Mouse (Mus musculus): ENCODE results near the gene Pdpn.
"Not testable (repeated sequence)": the region's sequence is repeated elsewhere in the genome, so short reads cannot be mapped to it uniquely, and the experiment has no call there.

Gene Pdpn

GRCm38 (mm10) chr4:143299325-143300070, at the start of gene Pdpn:
TSS of gene Pdpn (minus strand) at chr4:143299564.
- peak; percentile 12 for DNase-seq

GRCm38 (mm10) chr4:143348678-143349077, 49.3 kb upstream of the Pdpn start:
- no peak for DNase-seq

DNA sequence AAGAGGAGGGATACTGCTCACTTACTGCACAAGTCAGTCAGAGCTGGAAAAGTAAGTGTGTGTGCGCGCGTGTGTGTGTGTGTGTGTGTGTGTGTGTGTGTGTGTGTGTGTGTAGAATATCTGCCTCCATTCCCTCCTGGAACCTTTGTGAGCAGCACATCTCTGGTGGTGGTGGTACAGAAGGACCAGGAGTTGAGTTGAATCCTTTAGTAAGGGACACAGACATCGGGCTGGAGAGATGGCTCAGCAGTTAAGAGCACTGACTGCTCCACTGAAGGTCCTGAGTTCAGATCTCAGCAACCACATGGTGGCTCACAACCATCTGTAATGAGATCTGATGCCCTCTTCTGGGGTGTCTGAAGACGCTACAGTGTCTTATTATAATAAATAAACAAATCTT, 46.1 kb upstream of the Pdpn start:
- not testable (repeated sequence) for DNase-seq

GRCm38 (mm10) chr4:143341470-143341869, 42.1 kb upstream of the Pdpn start:
- DNase-seq, result no peak

DNA sequence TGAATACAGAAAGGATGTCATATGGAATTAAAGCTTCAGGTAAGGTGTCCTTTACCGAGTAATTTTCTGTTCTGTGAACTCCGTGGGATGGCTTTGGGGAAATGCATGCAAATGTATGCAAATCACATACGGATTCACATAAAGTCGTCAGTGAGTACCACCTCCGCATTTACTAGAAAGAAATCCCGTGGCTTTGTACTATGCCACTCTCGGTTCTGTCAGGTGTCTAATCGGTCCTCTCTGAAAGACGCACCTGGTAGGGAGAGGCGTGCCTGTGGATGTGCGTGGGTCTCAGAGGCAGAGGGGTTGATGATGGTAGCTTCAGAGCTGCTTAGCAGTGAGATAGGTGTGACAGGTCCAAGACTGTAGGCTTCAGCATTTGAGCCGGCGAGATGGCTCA, 40.4 kb upstream of the Pdpn start:
- no peak for DNase-seq

GRCm38 (mm10) chr4:143336096-143336495, 36.7 kb upstream of the Pdpn start:
- DNase-seq, result no peak

- DNase-seq, result no peak
Measured at GRCm38 (mm10) chr4:143334995-143335394, 35.6 kb upstream of the Pdpn start.

- no peak for DNase-seq
Measured at GRCm38 (mm10) chr4:143334145-143334544, 34.8 kb upstream of the Pdpn start.

- no peak for DNase-seq
Measured at GRCm38 (mm10) chr4:143331787-143332186, 32.4 kb upstream of the Pdpn start.

GRCm38 (mm10) chr4:143330566-143330965, 31.2 kb upstream of the Pdpn start:
- DNase-seq, result no peak

DNA sequence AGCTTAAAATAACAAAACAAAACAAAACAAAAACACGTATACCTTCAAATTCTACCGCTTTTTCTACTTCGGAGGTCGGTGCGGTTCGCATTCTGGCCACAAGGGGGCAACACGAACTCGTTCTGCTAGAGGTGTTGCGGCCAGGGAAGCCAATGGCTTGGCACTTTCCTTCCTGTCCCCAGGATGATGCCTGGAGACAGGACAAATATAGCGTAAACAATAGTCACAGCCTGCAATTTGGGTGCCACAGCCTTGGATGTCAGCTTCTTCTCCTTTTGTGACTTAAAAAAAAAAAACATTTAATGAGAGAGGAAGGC, 26.2 kb upstream of the Pdpn start:
- DNase-seq, result peak; percentile 52

GRCm38 (mm10) chr4:143324925-143325624, 25.7 kb upstream of the Pdpn start:
- DNase-seq, result no peak

GRCm38 (mm10) chr4:143324176-143324924, 25.0 kb upstream of the Pdpn start:
- DNase-seq, result no peak

- DNase-seq, result no peak
Measured at GRCm38 (mm10) chr4:143313299-143313698, 13.9 kb upstream of the Pdpn start.

- no peak for DNase-seq
Measured at GRCm38 (mm10) chr4:143311341-143311740, 12.0 kb upstream of the Pdpn start.

- no peak for DNase-seq
Measured at GRCm38 (mm10) chr4:143305987-143306772, 6.8 kb upstream of the Pdpn start.

DNA sequence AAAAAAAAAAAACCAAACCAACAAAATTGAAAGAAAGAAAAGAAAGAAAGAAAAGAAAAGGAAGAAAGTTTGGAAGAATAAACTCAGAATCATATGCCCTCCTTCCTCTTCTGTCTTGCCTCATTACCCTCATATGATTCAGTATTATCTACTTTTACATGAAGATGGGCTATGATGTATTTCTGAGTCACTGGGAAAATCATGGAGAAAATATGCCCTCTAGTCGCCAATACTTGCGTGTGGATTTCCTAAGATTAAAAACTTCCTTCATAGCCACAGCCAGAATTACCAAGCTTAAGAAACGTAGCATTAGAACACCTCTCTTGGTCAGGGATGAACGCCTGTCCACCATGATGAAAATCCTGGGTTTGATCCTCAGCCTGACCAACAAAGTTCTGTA, 5.7 kb upstream of the Pdpn start:
- no peak for DNase-seq

DNA sequence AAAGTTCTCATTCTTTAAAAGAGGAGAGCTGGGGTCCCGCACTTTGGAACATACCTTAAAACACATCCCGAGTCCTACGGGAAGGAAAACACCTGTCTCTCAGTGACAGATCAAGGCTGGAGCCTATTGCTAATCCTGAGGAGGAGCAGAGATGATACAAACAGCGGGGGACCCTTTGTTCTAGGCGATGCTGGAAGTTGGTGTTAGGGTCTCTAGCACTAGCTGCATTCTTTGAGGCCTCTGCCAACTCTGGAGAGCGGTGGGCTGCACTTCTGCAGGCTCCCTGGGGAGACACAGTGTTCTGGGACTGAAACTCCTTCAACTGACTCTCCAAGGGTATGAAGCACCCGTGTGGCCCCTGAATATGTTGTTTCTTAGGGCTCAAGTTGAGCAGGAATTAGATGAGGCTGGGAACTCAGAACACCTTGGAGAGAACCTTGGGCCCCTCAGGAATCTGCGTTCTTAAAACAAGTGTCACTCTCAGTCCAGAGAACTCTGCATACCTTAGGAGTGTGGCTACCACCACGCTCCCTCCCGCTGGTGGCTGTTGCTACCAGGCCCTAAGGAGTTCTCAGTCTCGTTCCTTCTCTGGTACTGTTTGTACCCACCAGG, 3.0 kb upstream of the Pdpn start:
- DNase-seq, result no peak

DNA sequence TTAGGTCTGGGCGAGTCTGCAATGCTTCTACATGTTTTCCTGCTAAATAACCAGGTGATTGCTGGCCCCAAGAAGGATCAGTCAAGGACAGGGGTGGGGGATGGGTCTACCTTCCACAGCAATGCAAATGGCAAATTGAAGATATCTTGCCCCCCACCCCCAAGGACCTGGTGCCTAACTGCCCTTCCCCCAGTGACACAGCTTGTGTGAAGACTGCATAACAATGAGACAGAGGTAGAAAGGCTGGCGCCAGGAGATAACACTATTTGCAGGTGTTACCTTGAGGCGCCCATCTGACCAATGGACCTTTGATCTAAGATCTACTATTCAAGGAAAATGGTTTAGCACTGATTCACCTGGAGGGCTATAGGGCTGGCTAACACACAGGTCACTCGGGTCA, 2.5 kb upstream of the Pdpn start:
- DNase-seq, result no peak

GRCm38 (mm10) chr4:143301042-143301441, 1.7 kb upstream of the Pdpn start:
- no peak for DNase-seq

- no peak for DNase-seq
Measured at GRCm38 (mm10) chr4:143300113-143300688, 837 bp upstream of the Pdpn start.

All from kidney, adult 11 months (tissue).